Mouse (Mus musculus) retina, embryonic 14.5 days (tissue): ENCODE results near the gene Fmo3.

Source experiments
- DNase-seq: peaks from one replicate; pipeline ENCODE4 v3.0.0-alpha.2; 2015; ENCODE audit warnings: low spot score

Gene Fmo3

DNA sequence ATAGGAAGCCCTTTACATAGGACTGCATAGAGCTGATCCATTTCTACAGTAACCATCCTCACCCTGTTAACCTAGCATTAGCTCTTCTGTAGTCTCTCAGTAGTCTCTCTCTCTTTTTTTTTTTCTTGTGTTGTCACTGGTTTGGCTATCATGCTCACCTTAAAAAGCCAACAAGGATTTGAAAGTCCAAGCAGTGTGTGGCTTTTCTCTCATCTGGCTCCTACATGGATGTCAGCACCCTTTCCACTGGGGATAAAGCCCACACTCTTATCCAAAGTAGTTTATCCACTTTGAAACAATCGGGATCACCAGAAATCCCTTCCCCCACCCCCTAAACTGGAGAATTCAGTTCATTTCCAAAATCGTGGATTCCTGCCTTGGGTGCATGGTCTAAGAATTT lies 53.7 kb downstream of the Fmo3 start:
- DNase-seq = no peak

DNA sequence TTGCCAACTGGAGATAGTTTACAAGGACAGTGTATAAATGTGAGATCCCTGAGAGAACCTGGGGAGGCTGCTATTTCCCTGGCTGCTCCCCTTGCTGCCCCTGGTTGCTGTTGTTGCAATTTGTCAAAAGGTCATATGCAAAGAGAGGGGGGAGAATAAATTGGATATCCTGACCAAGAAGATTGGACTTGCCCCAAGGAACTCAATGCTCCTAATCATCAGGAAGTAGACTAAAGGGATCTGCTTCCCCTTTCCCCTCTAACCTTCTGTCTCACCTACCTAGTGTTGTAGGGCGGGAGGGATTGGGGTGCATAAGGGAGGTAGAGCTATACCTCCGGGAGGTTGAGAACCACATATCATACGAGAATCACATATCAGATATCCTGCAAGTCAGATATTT lies 55.2 kb downstream of the Fmo3 start:
- DNase-seq = no peak

DNA sequence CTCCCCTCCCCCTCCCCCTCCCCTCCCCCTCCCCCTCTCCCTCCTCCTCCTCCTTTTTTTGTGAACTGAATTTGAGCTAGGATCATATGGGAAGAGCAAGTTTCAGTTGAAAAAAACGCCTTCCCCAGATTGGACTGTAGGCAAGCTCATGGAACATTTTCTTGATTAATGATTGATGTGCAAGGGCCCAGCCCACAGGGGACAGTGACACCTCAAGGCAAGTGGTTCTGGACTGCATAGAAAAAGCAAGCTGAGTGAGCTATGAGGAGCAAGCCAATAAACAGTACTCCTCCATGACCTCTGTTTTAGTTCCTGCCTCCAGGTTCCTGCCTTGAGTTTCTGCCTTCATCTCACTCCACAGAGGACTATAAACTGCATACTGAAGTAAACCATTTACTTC lies 59.2 kb downstream of the Fmo3 start:
- DNase-seq = no peak

DNA sequence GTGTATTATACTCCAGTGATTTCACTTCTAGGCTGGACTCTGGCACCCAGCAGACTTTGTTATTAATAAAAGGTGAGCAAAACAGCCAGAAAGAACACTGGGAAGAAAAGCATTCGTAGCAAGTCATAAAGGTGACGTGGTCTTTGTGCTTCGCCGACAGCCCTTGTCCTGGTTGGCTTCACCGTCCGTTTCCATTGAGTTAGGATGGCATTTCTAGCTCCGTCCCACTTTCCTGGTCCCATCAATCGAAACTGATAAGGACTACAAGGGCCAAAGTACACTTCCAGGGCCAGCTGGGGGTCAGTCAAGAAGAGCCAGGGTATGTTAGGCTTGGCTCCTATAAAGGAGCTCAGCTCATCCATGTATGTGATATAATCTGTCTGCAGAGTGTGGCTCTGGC lies 67.7 kb downstream of the Fmo3 start:
- no peak for DNase-seq

DNA sequence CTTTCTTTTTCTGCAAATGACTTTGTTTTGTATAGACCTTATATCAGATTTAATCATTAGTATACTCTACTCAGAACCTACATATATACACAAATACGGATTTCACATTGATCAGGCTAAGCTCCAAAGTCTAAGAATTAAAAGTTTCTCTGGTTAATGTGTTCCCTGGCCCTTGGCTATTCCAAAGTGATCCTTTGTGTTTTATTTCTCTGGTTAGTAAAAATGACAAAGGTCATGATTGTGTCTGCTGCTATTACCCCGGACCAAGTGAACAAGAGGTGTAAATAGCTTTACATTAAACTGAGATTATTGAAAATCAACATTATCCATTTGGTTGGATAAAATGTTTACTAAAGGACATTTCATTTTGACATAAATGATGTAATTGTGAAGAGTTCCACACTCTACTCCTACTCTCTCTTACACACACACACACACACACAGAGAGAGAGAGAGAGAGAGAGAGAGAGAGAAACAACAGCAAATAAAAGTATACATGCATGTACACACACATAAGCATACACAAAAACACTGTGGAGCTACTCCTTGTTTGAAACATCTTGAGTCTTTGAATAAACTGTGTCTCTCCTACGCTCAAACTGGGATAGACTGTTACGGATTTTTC lies 69.3 kb downstream of the Fmo3 start:
- DNase-seq = no peak

- no peak for DNase-seq
Observed at GRCm38 (mm10) chr1:162912085-162912484, 72.2 kb downstream of the Fmo3 start.
